Mouse (Mus musculus) liver, embryonic 15.5 days (tissue): ENCODE results near the gene Olfr1348. TPM values are rescaled to one million over a fixed set of nuclear protein-coding genes. Genes with fewer than 3 reads are reported as not detected.

ENCODE experiments used
- polyA plus RNA-seq: library from polyadenylated mRNA; unstranded; fragments of >200 nt; fragmentation: Nextera tagmentation; extraction: Ambion mirVana; gene quantifications from 2 replicates; pipeline ENCODE4 v1.2.1, GENCODE M21; 2015

The Olfr1348 gene
- polyA plus RNA-seq, 1 experiment from 2014 or later: not detected

Other genes starting within 250 kb of the Olfr1348 start
- gene Zfp667, start 222.2 kb downstream of the Olfr1348 start, polyA plus RNA-seq: 3.4 and 5.4 TPM in 2 replicates
- gene Zfp583, start 177.5 kb downstream of the Olfr1348 start, polyA plus RNA-seq: 0.78 and 1.0 TPM in 2 replicates
- 0.10 and 0.22 TPM in 2 replicates for gene Gm3854, start 165.0 kb downstream of the Olfr1348 start, polyA plus RNA-seq
- 0.90 and 1.0 TPM in 2 replicates for gene Zfp78, start 145.5 kb downstream of the Olfr1348 start, polyA plus RNA-seq
- gene Zfp28, start 125.5 kb downstream of the Olfr1348 start, polyA plus RNA-seq: 1.2 and 1.3 TPM in 2 replicates
- not detected in 2 replicates for gene Smim17, start 110.0 kb downstream of the Olfr1348 start, polyA plus RNA-seq
- not detected in 2 replicates for gene Gm20715, start 98.5 kb downstream of the Olfr1348 start, polyA plus RNA-seq
- gene Olfr1344, start 70.1 kb downstream of the Olfr1348 start, polyA plus RNA-seq: not detected in 2 replicates
- gene Olfr1336, start 52.6 kb downstream of the Olfr1348 start, polyA plus RNA-seq: not detected in 2 replicates
- gene Olfr1346, start 41.6 kb downstream of the Olfr1348 start, polyA plus RNA-seq: not detected in 2 replicates
- not detected in 2 replicates for gene Olfr5, start 21.8 kb downstream of the Olfr1348 start, polyA plus RNA-seq
- not detected in 2 replicates for gene Olfr1347, start 9.0 kb downstream of the Olfr1348 start, polyA plus RNA-seq
- gene Olfr1349, start 14.2 kb upstream of the Olfr1348 start, polyA plus RNA-seq: not detected in 2 replicates
- gene Olfr1350, start 56.1 kb upstream of the Olfr1348 start, polyA plus RNA-seq: not detected in 2 replicates
- 1.3 and 1.4 TPM in 2 replicates for gene Zim1, start 187.7 kb upstream of the Olfr1348 start, polyA plus RNA-seq
- gene Peg3, start 221.7 kb upstream of the Olfr1348 start, polyA plus RNA-seq: 41.6 and 43.8 TPM in 2 replicates
- gene Usp29, start 221.8 kb upstream of the Olfr1348 start, polyA plus RNA-seq: 1.6 and 1.7 TPM in 2 replicates